Mouse (Mus musculus) left cerebral cortex, adult 11 months (tissue): ENCODE results near the gene AC170998.1.
"Not testable (repeated sequence)": the region's sequence is repeated elsewhere in the genome, so short reads cannot be mapped to it uniquely, and the experiment has no call there.

Experiments used
- DNase-seq: peaks from one replicate; pipeline ENCODE4 v3.0.0; 2022; ENCODE audit warnings: low spot score

Gene AC170998.1

DNA sequence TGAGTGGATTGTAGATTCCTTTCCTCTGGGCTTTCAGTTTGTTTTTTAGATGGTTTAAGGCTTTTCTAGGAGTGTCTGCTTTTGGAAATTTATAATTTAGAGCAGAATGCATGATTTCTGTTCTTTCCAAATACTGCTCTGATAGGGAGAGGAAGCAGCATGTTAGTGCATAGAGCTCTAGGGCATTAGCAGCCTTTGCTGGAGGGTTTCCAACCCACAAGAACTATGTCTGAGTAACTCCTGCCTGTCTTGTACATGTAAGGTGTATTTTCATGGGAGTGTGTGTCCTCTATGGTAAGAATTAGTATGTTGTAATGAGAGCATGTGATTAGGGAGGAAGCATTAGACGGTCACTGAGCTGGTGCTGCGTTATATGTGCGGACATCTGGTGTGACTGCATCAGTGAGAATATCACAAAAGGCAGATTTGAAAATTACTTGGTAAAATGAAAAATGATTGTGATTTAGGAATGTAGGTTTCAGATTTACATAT, 18.7 kb upstream of the AC170998.1 start:
- no peak for DNase-seq

DNA sequence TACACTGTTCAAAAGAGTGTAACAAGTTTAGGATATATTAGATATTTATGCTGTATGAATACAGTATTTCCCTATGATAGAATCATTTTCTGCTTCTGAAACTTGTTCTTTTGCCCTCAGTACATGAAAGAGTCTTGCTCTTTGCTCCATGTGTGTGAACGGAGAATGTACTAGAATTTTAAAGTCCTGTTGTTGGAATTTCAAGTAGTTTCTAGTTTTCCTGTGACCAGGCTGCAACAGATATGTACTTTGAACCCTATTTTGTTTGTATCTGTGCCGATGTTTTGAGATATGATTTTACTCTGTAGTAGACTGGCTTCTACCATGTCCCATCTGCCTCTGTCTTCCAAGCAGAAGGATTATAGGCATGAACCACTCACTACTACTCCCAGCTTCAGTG, 18.1 kb upstream of the AC170998.1 start:
- no peak for DNase-seq

DNA sequence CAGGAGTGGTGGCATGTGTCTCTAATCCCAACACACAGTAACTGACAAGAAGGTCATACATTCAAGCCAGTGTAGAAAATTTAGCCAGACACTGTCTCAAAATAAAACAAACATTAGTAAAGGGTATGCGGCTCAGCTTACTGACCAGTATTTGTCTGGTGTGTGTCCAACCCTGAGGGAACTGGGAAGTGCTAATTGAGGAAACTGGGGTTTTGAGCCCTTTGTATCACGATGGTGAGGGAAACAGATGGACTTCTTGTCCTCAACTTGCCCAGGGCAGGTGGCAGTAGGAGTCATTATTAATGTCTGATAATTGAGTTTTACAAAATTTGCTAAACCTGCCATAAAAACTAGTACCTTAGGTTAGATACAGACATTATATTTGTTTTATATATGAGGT, 16.9 kb upstream of the AC170998.1 start:
- DNase-seq: no peak

GRCm38 (mm10) chr17:28709552-28710290, 16.2 kb upstream of the AC170998.1 start:
- DNase-seq: no peak

DNA sequence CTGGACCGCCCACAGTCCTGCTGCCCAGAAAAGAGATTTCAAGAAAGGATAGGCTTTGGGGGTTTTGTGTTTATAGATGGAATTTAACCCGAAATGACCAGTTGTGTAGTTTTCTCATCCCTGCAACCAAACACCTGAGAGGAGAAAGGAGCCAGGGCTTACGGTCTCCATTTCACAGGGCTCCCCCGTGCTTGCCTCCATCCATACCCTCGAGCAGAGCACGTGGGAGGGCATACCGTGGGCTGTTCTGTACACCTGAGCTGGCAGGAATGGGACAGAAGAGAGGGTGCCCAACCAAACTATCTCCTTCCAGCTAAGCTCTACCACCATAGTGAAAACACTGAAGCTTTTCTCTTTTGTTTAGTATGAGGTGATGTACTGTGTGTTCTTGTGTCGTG, 15.6 kb upstream of the AC170998.1 start:
- no peak for DNase-seq

- DNase-seq: no peak
Measured at GRCm38 (mm10) chr17:28711237-28711636, 14.6 kb upstream of the AC170998.1 start.

GRCm38 (mm10) chr17:28712305-28712704, 13.6 kb upstream of the AC170998.1 start:
- no peak for DNase-seq

DNA sequence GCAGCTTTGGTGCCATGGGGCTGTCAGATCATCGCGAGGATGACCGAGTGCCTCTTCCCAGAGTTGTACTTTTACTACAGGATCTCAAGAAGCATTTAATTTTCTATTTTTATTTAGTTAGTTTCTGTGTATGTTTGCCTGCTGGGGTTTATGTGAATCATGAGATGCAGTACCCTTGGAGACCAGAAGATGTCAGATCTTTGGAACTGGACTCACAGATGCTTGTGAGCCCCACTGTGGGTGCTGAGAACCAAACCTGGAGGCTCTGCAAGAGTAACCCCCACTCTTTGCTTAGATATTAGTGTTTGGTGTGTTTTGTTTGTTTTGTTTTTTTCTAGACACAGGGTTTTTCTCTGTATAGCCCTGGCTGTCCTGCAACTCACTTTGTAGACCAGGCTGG, 11.9 kb upstream of the AC170998.1 start:
- DNase-seq: no peak

DNA sequence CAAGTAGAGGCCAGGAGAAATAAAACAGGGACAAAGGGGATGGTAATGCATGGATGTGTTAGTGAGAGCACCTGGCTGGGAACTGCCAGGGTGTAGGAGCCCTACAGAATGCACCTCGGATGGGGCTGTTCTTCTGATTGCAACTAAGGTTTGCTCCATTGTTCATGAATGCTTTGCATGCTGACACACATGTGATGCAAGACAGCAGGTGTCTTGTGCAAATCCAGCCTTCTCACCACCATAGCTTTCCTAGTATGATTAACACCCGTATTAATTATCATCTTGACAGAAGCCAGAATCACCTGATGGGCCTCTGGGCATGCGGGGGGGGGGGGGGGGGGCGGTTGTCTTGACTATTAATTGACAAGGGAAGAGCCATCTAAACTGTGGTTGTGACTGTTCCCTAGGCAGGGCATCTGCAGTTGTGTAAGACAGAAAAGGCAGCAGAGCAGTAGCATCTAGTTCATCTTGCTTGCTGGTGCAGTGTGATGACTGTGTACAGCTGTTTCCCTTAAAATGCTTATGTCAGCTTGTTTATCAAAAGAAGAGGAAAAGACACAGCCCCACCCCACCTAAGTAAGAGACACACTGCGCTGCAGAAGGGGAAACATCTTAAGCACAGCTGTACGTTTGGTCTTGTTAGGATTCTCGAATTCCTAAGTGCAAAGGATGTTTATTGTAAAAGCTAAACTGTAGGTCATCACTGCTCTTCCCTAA, 9.9 kb upstream of the AC170998.1 start:
- DNase-seq: no peak

- DNase-seq: no peak
Measured at GRCm38 (mm10) chr17:28717535-28717934, 8.3 kb upstream of the AC170998.1 start.

DNA sequence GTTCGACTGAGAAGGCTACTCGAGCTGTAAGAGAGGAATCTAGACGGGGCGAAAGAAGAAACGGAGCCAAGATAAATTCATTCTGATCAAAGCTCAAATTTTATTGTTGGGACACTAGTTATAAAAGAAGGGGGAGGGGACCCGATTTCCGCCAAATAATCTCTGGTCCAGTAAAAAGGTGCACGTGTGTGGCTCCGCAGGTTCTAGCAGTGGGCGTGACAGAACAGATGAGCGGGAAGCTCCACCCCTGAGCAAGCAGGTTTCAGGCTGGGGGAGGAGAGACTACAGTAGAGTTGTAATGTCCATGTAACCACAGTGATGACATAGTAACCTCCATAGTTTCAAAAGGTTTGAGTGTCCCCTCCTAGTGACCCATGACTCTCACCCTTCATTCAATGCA, 1.6 kb downstream of the AC170998.1 start:
- not testable (repeated sequence) for DNase-seq

- DNase-seq: no peak
Measured at GRCm38 (mm10) chr17:28735317-28736105, 9.6 kb downstream of the AC170998.1 start.

GRCm38 (mm10) chr17:28736486-28736885, 10.6 kb downstream of the AC170998.1 start:
- no peak for DNase-seq

GRCm38 (mm10) chr17:28737973-28738372, 12.1 kb downstream of the AC170998.1 start:
- no peak for DNase-seq

DNA sequence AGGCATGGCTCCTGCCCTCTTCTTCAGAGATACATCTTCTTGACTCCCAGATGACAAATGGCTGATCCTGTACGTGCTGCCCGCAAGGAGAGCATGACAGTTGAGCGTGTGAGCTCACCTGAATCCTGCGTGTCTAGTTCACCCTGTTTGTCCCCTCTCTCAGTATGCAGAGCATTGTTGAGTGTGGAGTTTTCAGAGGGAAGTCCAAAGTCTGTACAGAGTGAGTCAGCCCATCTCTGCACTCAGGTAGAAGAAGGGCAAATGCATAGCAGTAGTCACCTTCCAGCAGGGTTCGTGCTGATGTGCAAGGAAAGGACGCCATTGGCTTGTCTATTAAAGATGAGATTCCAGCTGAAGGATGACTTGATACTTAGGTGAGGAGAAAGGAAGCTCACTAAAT, 13.4 kb downstream of the AC170998.1 start:
- no peak for DNase-seq

GRCm38 (mm10) chr17:28743145-28743866, 17.4 kb downstream of the AC170998.1 start:
- peak; percentile 59 for DNase-seq

DNA sequence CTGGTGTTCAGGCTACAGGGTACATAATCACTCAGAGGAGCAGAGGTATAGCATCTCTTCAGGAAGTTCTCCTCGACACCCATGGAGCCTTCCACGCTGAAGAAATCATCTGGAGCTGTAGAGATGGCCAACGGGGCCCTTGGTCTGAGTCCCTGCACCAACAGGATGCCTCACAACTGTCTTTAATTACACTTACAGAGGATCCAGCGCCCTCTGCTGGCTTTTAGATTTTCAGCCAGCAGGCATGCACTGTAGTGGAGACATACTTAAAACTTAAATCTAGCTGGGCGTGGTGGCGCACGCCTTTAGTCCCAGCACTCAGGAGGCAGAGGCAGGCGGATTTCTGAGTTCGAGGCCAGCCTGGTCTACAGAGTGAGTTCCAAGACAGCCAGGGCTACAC, 18.0 kb downstream of the AC170998.1 start:
- DNase-seq: no peak

DNA sequence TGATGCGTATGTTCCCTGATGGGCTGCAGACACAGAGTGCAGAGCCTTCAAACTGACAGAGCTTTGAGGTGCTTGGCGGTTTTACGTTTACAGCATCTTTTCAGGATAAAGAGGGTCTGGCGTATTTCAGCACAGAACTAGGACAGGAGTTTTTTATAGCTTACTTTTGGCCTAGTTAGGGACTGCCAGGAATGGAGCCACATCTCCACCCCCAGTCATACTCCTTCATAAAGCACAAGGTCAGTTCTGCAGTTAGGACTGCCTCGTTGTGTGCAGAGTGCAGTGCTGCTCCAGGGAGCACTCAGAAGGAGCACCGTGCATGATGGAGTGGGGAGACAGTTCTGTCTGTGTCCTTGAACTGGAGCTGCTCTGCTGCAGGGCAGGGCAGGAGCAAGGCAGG, 19.9 kb downstream of the AC170998.1 start:
- DNase-seq: no peak

DNA sequence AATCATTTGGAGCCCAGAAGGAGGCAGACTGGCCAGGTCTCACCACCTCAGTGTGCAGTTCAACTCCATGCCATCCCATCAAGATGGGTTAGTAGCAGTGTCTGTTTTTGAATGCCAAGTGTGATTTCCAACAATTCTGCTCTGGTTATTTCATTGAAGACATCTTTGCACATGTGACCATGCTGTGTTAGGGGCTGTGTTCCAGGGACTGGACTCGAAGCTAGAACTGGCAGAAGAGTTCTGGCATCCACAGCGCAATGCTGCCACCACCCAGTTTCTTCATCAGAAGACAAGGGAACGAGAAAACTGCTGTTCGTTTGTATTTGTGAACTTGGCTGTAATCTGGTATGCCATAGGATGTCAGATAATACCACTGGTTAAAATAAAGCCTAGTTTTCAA, 22.1 kb downstream of the AC170998.1 start:
- DNase-seq: no peak

- no peak for DNase-seq
Measured at GRCm38 (mm10) chr17:28750580-28750979, 24.7 kb downstream of the AC170998.1 start.

DNA sequence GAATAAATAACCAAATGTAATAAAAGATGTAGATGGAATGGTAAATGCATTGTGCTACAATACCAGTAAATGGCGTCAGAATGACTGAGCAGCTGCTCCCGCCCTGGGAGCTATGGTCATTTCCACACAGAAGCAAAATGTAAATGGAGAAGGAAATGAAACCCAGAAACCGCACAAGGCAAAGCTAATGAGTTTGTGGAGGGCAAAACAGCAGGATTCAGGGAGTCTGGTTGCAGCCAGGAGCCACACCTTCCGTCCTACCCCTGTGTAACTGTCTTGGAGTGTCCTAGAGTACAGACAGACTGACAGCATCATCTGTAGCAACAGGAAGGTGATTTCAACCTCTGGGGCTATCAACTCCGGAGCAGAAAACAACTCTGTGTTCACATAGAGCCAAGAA, 30.6 kb downstream of the AC170998.1 start:
- DNase-seq: no peak

- DNase-seq: no peak
Measured at GRCm38 (mm10) chr17:28757470-28757869, 31.6 kb downstream of the AC170998.1 start.
